Mouse (Mus musculus): Measurements from ENCODE around the gene Pitx1. TPM values are rescaled to one million over a fixed set of nuclear protein-coding genes. Genes with fewer than 3 reads are reported as not detected.

The Pitx1 gene
- polyA plus RNA-seq, 1 experiment: not detected

GRCm38 (mm10) chr13:55826008-55826671 is 9.9 kb downstream of the Pitx1 start:
- TF ChIP-seq GATA1 (IDR thresholded peaks at IDR 0.05; ENCODE audit: borderline replicate concordance, low read length) (no peak), FLI1 (IDR thresholded peaks at IDR 0.05; ENCODE audit: low read length) (no peak)
- no peak overlapping the region for H3K4me3 ChIP-seq (replicated peaks)
- H3K4me1 ChIP-seq: peaks cover 32% of the 10 kb centered on the region
- H3K27me3 ChIP-seq (replicated peaks): peaks cover 94% of the 10 kb centered on the region
- H3K9me3 ChIP-seq: 0 out of 2 replicates have a peak, but pooled peaks cover 3% of the 10 kb centered on the region
- no peaks in the 10 kb centered on the region for H3K36me3 ChIP-seq (replicated peaks; ENCODE audit: low read length)

GRCm38 (mm10) chr13:55825245-55825681 is 10.7 kb downstream of the Pitx1 start:
- Histone ChIP-seq H3K27me3 (replicated peaks) (peaks cover 92% of the 10 kb centered on the region), H3K4me3 (replicated peaks) (no peak overlapping the region)
- TF ChIP-seq GATA1 (IDR thresholded peaks at IDR 0.05; ENCODE audit: borderline replicate concordance, low read length) (no peak), FLI1 (IDR thresholded peaks at IDR 0.05; ENCODE audit: low read length) (no peak)

GRCm38 (mm10) chr13:55824151-55824945 is 11.6 kb downstream of the Pitx1 start:
- Histone ChIP-seq H3K9me3 (0 out of 2 replicates have a peak, but pooled peaks cover 3% of the 10 kb centered on the region), H3K4me1 (peaks cover 25% of the 10 kb centered on the region), H3K27me3 (replicated peaks) (peaks cover 87% of the 10 kb centered on the region), H3K4me3 (replicated peaks) (no peak overlapping the region), H3K36me3 (replicated peaks; ENCODE audit: low read length) (no peaks in the 10 kb centered on the region)
- no peak for TF ChIP-seq FLI1 (IDR thresholded peaks at IDR 0.05; ENCODE audit: low read length)
- TF ChIP-seq GATA1 (IDR thresholded peaks at IDR 0.05; ENCODE audit: borderline replicate concordance, low read length): no peak

More at GRCm38 (mm10) chr13:55825245-55825681, 10.7 kb downstream of the Pitx1 start:
- Histone ChIP-seq H3K36me3 (replicated peaks; ENCODE audit: low read length) (no peaks in the 10 kb centered on the region), H3K4me1 (peaks cover 29% of the 10 kb centered on the region), H3K9me3 (0 out of 2 replicates have a peak, but pooled peaks cover 3% of the 10 kb centered on the region)

GRCm38 (mm10) chr13:55822499-55822898 is 13.5 kb downstream of the Pitx1 start:
- H3K27me3 ChIP-seq (replicated peaks): peaks cover 80% of the 10 kb centered on the region
- TF ChIP-seq GATA1 (IDR thresholded peaks at IDR 0.05; ENCODE audit: borderline replicate concordance, low read length) (no peak), FLI1 (IDR thresholded peaks at IDR 0.05; ENCODE audit: low read length) (no peak)

GRCm38 (mm10) chr13:55814834-55815233 is 21.2 kb downstream of the Pitx1 start:
- Histone ChIP-seq H3K36me3 (replicated peaks; ENCODE audit: low read length) (no peaks in the 10 kb centered on the region), H3K9me3 (no peaks in the 10 kb centered on the region), H3K27me3 (replicated peaks) (peaks cover 57% of the 10 kb centered on the region), H3K4me1 (no peaks in the 10 kb centered on the region), H3K4me3 (replicated peaks) (no peak overlapping the region)
- TF ChIP-seq FLI1 (IDR thresholded peaks at IDR 0.05; ENCODE audit: low read length) (no peak), GATA1 (IDR thresholded peaks at IDR 0.05; ENCODE audit: borderline replicate concordance, low read length) (no peak)

More at GRCm38 (mm10) chr13:55822499-55822898, 13.5 kb downstream of the Pitx1 start:
- Histone ChIP-seq H3K4me3 (replicated peaks) (no peak overlapping the region), H3K9me3 (0 out of 2 replicates have a peak, but pooled peaks cover 3% of the 10 kb centered on the region), H3K36me3 (replicated peaks; ENCODE audit: low read length) (no peaks in the 10 kb centered on the region), H3K4me1 (peaks cover 12% of the 10 kb centered on the region)

- TF ChIP-seq GATA1 (IDR thresholded peaks at IDR 0.05; ENCODE audit: borderline replicate concordance, low read length) (no peak), FLI1 (IDR thresholded peaks at IDR 0.05; ENCODE audit: low read length) (no peak)
- peaks cover 62% of the 10 kb centered on the region for H3K27me3 ChIP-seq (replicated peaks)
- H3K9me3 ChIP-seq: no peaks in the 10 kb centered on the region
- no peak overlapping the region for H3K4me3 ChIP-seq (replicated peaks)
- H3K4me1 ChIP-seq: no peaks in the 10 kb centered on the region
- H3K36me3 ChIP-seq (replicated peaks; ENCODE audit: low read length): no peaks in the 10 kb centered on the region
These were observed 22.4 kb downstream of the Pitx1 start for GRCm38 (mm10) chr13:55813490-55814016.

GRCm38 (mm10) chr13:55810947-55811346 is 25.0 kb downstream of the Pitx1 start:
- no peaks in the 10 kb centered on the region for H3K4me1 ChIP-seq
- H3K4me3 ChIP-seq (replicated peaks): no peak overlapping the region
- TF ChIP-seq GATA1 (IDR thresholded peaks at IDR 0.05; ENCODE audit: borderline replicate concordance, low read length) (no peak), FLI1 (IDR thresholded peaks at IDR 0.05; ENCODE audit: low read length) (no peak)
- H3K9me3 ChIP-seq: no peaks in the 10 kb centered on the region
- peaks cover 47% of the 10 kb centered on the region for H3K27me3 ChIP-seq (replicated peaks)
- no peaks in the 10 kb centered on the region for H3K36me3 ChIP-seq (replicated peaks; ENCODE audit: low read length)

- Histone ChIP-seq H3K27me3 (replicated peaks) (peaks cover 42% of the 10 kb centered on the region), H3K4me1 (no peaks in the 10 kb centered on the region), H3K4me3 (replicated peaks) (no peak overlapping the region), H3K9me3 (no peaks in the 10 kb centered on the region), H3K36me3 (replicated peaks; ENCODE audit: low read length) (no peaks in the 10 kb centered on the region)
- TF ChIP-seq GATA1 (IDR thresholded peaks at IDR 0.05; ENCODE audit: borderline replicate concordance, low read length): no peak
- TF ChIP-seq FLI1 (IDR thresholded peaks at IDR 0.05; ENCODE audit: low read length): no peak
These were observed 26.3 kb downstream of the Pitx1 start for GRCm38 (mm10) chr13:55809707-55810106.

GRCm38 (mm10) chr13:55809041-55809623 is 26.9 kb downstream of the Pitx1 start:
- H3K4me3 ChIP-seq (replicated peaks): no peak overlapping the region
- peaks cover 2% of the 10 kb centered on the region; the same call in 1 of the 2 replicates for H3K9me3 ChIP-seq
- TF ChIP-seq FLI1 (IDR thresholded peaks at IDR 0.05; ENCODE audit: low read length) (no peak), GATA1 (IDR thresholded peaks at IDR 0.05; ENCODE audit: borderline replicate concordance, low read length) (no peak)
- peaks cover 42% of the 10 kb centered on the region for H3K27me3 ChIP-seq (replicated peaks)
- no peaks in the 10 kb centered on the region for H3K36me3 ChIP-seq (replicated peaks; ENCODE audit: low read length)
- no peaks in the 10 kb centered on the region for H3K4me1 ChIP-seq

All from megakaryocyte, embryonic 14.5 days (primary cell).